Mouse (Mus musculus) C2C12 (cell line): Measurements from ENCODE around the gene Cpm.

Experiments used
- CTCF ChIP-seq: IDR thresholded peaks from one replicate; pipeline ENCODE4 v1.5.1; 2011; ENCODE audit not compliant: control insufficient read depth, insufficient read depth, insufficient read length
- MAX ChIP-seq: IDR thresholded peaks from one replicate; pipeline ENCODE4 v1.6.1; 2011; ENCODE audit warnings: mild to moderate bottlenecking, control low read depth
- MYOD1 ChIP-seq: IDR thresholded peaks from one replicate; pipeline ENCODE4 v1.6.1; 2011; ENCODE audit warnings: low read depth; ENCODE audit not compliant: control insufficient read depth, insufficient read length
- MYOG ChIP-seq: IDR thresholded peaks from one replicate; pipeline ENCODE4 v1.6.1; 2011; ENCODE audit not compliant: control insufficient read depth, insufficient read length; ENCODE audit errors: extremely low read depth
- USF1 ChIP-seq: IDR thresholded peaks from one replicate; pipeline ENCODE4 v1.6.1; 2011; ENCODE audit warnings: low read depth, mild to moderate bottlenecking, control low read depth, moderate library complexity

DNA sequence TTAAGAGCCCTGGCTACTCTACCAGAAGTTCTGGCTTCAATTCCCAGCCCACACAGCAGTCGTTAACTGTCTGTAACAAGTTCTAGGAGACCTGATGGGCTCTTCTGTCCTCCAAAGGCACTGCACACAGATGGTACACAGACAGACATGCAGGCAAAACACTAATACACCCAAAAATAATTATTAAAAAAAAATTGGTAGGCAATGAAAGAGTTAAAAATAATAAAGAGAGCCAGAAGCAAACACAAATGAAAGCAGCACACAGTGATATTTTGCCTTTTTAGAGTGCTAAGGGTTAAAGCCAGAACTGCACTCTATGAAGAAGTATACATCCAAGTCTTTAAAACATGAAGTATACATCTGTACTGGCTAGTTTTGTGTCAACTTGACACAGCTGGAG lies 71.2 kb downstream of the Cpm start:
- TF ChIP-seq CTCF (no peak), MYOG (no peak), USF1 (no peak), MAX (no peak), MYOD1 (no peak)
